Mouse (Mus musculus): ENCODE measurements at regions not wholly inside any gene's neighbourhood (a gene's known extent, or its start where the extent isn't known, plus 50 kb on each side); places are given as distances from the start of the nearest gene placed in this dataset.

- no peak for DNase-seq
Measured at GRCm38 (mm10) chr1:19290098-19290497, 81.4 kb downstream of the Tfap2b start.

GRCm38 (mm10) chr1:19321598-19321997 is 112.9 kb downstream of the Tfap2b start:
- no peak for DNase-seq

- no peak for DNase-seq
Measured at GRCm38 (mm10) chr1:19336062-19336461, 127.3 kb downstream of the Tfap2b start.

- DNase-seq = no peak
Measured at GRCm38 (mm10) chr1:19337207-19337606, 128.5 kb downstream of the Tfap2b start.

GRCm38 (mm10) chr1:19344445-19344844 is 135.7 kb downstream of the Tfap2b start:
- DNase-seq = no peak

- DNase-seq = no peak
Measured at GRCm38 (mm10) chr1:19350495-19350894, 141.8 kb downstream of the Tfap2b start.

DNA sequence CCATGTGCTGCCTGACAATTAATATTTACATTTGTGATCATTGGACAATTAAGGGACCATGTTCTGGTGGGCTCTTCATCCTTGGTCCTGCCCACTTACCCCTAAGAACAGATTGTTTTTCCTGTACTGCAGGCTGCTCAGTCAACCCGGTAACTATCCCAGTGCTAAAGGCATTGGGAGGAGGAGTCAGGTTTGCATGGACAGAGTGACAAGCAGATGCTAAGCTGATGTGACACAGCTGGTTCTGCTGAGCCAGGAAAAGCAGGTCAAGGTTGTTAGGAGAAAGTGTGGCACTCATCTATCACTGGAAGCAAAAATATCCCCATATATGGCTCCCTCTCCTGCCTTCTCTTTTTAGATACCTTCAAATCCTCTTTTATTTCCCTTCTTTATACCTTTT is 176.1 kb downstream of the Tfap2b start:
- DNase-seq = no peak

GRCm38 (mm10) chr1:19388864-19389505 is 180.3 kb downstream of the Tfap2b start:
- DNase-seq = no peak

DNA sequence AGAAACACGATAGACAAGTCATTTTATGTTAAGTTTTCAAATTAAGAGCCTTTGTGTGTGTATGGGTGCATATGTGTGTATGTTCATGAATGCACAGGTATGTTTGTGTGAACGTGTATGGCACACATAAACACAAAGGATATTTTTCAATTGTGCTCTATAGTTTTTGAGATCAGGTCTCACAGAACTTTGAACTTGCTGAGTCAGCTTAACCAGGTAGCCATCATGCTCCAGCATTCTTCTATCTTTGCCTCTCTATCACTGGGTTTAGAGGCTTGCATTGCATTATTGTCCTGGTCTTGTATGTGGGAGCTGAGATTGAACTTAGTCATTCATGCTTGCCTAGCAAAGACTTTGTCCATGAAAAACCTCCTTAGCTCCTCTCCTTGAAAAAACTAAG is 198.8 kb downstream of the Tfap2b start:
- DNase-seq = no peak

DNA sequence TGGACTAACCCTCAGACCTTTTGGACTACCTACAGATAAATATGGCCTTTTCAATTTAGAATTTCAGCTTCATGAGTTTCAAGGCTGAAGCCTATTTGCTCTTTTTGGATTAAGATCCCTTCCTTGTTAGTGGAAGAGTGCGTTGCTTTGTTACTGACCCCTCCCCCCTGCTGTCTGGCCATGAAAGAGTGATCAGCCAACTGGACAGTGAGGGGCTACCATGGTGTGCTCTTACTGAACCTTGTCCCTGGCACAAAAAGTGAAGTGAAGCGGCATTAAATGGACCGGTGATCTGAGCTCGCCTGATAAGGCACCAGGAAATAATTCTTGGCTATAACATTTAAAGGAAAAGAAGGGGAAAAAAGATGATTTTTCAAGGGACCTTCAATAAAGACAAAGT is 203.6 kb downstream of the Tfap2b start:
- no peak for DNase-seq

DNA sequence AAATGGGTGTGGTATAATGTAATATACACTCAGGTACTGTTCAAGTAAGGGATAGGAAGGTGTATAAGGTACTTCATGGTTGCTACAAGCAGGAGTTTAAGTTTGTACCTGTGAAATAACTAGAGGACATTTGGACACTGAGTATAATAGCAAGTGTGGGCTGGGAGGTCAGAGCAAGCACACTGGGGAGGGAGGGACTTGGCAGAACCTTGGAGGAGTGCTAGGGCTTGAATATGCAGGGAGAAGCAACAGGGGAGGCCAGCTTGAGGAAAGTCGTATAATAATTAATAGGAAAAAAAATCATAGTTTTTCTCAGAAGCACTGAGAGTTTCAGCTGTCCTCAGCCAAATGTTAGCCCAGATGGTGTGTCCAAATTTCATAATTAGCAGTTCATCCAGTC is 212.4 kb downstream of the Tfap2b start:
- DNase-seq = peak in 1 of 2 experiments; percentile 2

GRCm38 (mm10) chr1:19450786-19451185 is 242.1 kb downstream of the Tfap2b start:
- no peak for DNase-seq

GRCm38 (mm10) chr1:19458646-19459441 is 250.1 kb downstream of the Tfap2b start:
- DNase-seq = no peak

GRCm38 (mm10) chr1:19459876-19460275 is 251.2 kb downstream of the Tfap2b start:
- DNase-seq = peak; percentile 24 to 32

- no peak for DNase-seq
Measured at GRCm38 (mm10) chr1:19473561-19473960, 264.8 kb downstream of the Tfap2b start.

Measured in layer of hippocampus, postnatal 36 days (tissue).